8 mouse cellular contexts compared by ENCODE assay signal in genomic region chr16:34996133-34996532, GRCm38 (mm10). TPM values are rescaled to one million over a fixed set of nuclear protein-coding genes. Genes with fewer than 3 reads are reported as not detected.
DNase-seq lines count a peak whose midpoint lies in the region; ATAC-seq lines count a peak whose summit lies in the region.

No protein-coding gene starts in this region.

- H3K36me3 ChIP-seq in hindbrain, embryonic 14.5 days (replicated peaks; ENCODE audit: control insufficient read depth, insufficient read depth), result no peaks in the 10 kb centered on the region
- H3K36me3 ChIP-seq in hindbrain, embryonic 10.5 days, result 0 out of 2 replicates have a peak, but pooled peaks cover 4% of the 10 kb centered on the region
- H3K36me3 ChIP-seq in stomach, embryonic 14.5 days (ENCODE audit: control insufficient read depth, insufficient read depth, low read length), result no peaks in the 10 kb centered on the region
- no peaks in the 10 kb centered on the region for H3K36me3 ChIP-seq in hindbrain, embryonic 11.5 days (ENCODE audit: control insufficient read depth, insufficient read depth, low read length)

- peaks cover 10% of the 10 kb centered on the region for H3K4me1 ChIP-seq in hindbrain, embryonic 14.5 days (replicated peaks; ENCODE audit: control insufficient read depth, insufficient read depth, low read length)
- peaks cover 28% of the 10 kb centered on the region for H3K4me1 ChIP-seq in hindbrain, embryonic 10.5 days (replicated peaks)
- H3K4me1 ChIP-seq in stomach, embryonic 14.5 days (ENCODE audit: control insufficient read depth, insufficient read depth, low read length), result peaks cover 26% of the 10 kb centered on the region; the same call in 1 of the 2 replicates
- no peaks in the 10 kb centered on the region for H3K4me1 ChIP-seq in hindbrain, embryonic 11.5 days (replicated peaks; ENCODE audit: control insufficient read depth, insufficient read depth, low read length)

- no peak overlapping the region for H3K9ac ChIP-seq in hindbrain, embryonic 14.5 days
- peak overlapping the region; percentile 34; the same call in 1 of the 2 replicates for H3K9ac ChIP-seq in stomach, embryonic 14.5 days (replicated peaks; ENCODE audit: low read depth, low read length)
- no peak overlapping the region for H3K9ac ChIP-seq in hindbrain, embryonic 11.5 days (ENCODE audit: low read depth, low read length)

- no peak overlapping the region for H3K4me2 ChIP-seq in hindbrain, embryonic 14.5 days (replicated peaks)
- H3K4me2 ChIP-seq in stomach, embryonic 14.5 days (replicated peaks; ENCODE audit: low read depth, low read length), result peak overlapping the region; percentile 37; the same call in 1 of the 2 replicates
- H3K4me2 ChIP-seq in hindbrain, embryonic 11.5 days (replicated peaks; ENCODE audit: low read depth, low read length), result no peak overlapping the region

- no peaks in the 10 kb centered on the region for H3K27me3 ChIP-seq in hindbrain, embryonic 14.5 days (ENCODE audit: control insufficient read depth, insufficient read depth, low read length)
- peaks cover 34% of the 10 kb centered on the region for H3K27me3 ChIP-seq in hindbrain, embryonic 10.5 days (ENCODE audit: insufficient read depth, poor library complexity, severe bottlenecking)
- no peaks in the 10 kb centered on the region for H3K27me3 ChIP-seq in stomach, embryonic 14.5 days (ENCODE audit: control insufficient read depth, insufficient read depth, low read length)
- H3K27me3 ChIP-seq in hindbrain, embryonic 11.5 days (ENCODE audit: control insufficient read depth, insufficient read depth, low read length), result no peaks in the 10 kb centered on the region

- ATAC-seq in hindbrain, embryonic 14.5 days (ENCODE audit: low FRiP score), result no peak
- peak; percentile 53; the same call in 1 of the 2 replicates for ATAC-seq in stomach, embryonic 14.5 days (ENCODE audit: insufficient number of reproducible peaks, insufficient read depth, low FRiP score, low read depth)
- no peak for ATAC-seq in hindbrain, embryonic 11.5 days (ENCODE audit: low FRiP score)

- 46% methylated on average over 5 of the region's 5 CpGs for WGBS in hindbrain, embryonic 14.5 days
- 87% methylated on average over 5 of the region's 5 CpGs for WGBS in hindbrain, embryonic 10.5 days
- 26% methylated on average over 5 of the region's 5 CpGs for WGBS in stomach, embryonic 14.5 days
- 78% methylated on average over 5 of the region's 5 CpGs for WGBS in hindbrain, embryonic 11.5 days

- H3K27ac ChIP-seq in hindbrain, embryonic 14.5 days, result no peak overlapping the region
- H3K27ac ChIP-seq in hindbrain, embryonic 10.5 days, result no peak overlapping the region
- H3K27ac ChIP-seq in stomach, embryonic 14.5 days (ENCODE audit: low read length), result peak overlapping the region; percentile 82
- no peak overlapping the region for H3K27ac ChIP-seq in hindbrain, embryonic 11.5 days (ENCODE audit: low read depth, low read length)

- intact Hi-C loops in left cerebral cortex, postnatal 36 days (cut with DNase I), result no loop called here

- peak; percentile 63 for DNase-seq in hindbrain, embryonic 14.5 days (ENCODE audit: low spot score)
- no peak for DNase-seq in hindbrain, embryonic 10.5 days (ENCODE audit: low spot score)
- peak; percentile 89 to 92 for DNase-seq in adrenal gland, adult (ENCODE audit: inconsistent age in 2 of 2, low spot score in 1 of 2)
- DNase-seq in frontal cortex, postnatal 36 days (ENCODE audit: low spot score in 2 of 2), result peak; percentile 78 to 85
- peak; percentile 62 for DNase-seq in kidney, adult 18-20 months
- DNase-seq in left cerebral cortex, postnatal 36 days (ENCODE audit: low spot score in 2 of 2), result peak; percentile 83 to 84
- DNase-seq in hindbrain, embryonic 11.5 days (ENCODE audit: low spot score), result no peak

- no peak overlapping the region for H3K4me3 ChIP-seq in hindbrain, embryonic 14.5 days (replicated peaks; ENCODE audit: low read length)
- H3K4me3 ChIP-seq in hindbrain, embryonic 10.5 days, result no peak overlapping the region
- H3K4me3 ChIP-seq in stomach, embryonic 14.5 days (ENCODE audit: low read depth, low read length), result peak overlapping the region; percentile 25
- no peak overlapping the region for H3K4me3 ChIP-seq in hindbrain, embryonic 11.5 days (ENCODE audit: low read depth, low read length)

- no peaks in the 10 kb centered on the region for H3K9me3 ChIP-seq in hindbrain, embryonic 14.5 days (ENCODE audit: control insufficient read depth, low read length)
- H3K9me3 ChIP-seq in hindbrain, embryonic 10.5 days, result no peaks in the 10 kb centered on the region
- no peaks in the 10 kb centered on the region for H3K9me3 ChIP-seq in stomach, embryonic 14.5 days (ENCODE audit: control insufficient read depth, low read depth, low read length)
- H3K9me3 ChIP-seq in hindbrain, embryonic 11.5 days (ENCODE audit: control insufficient read depth, low read length), result no peaks in the 10 kb centered on the region

RNA-seq across cellular contexts. Expression of gene Hacd2, which starts 26.1 kb away (rescaled TPM):
- 29.3 and 29.9 TPM in 2 replicates for polyA plus RNA-seq in hindbrain, embryonic 14.5 days (2014; fragmentation: Nextera tagmentation; extraction: Ambion mirVana)
- 72.5 and 74.9 TPM in 2 replicates for polyA plus RNA-seq in hindbrain, embryonic 10.5 days (2016; fragmentation: Nextera tagmentation; extraction: Ambion mirVana)
- total RNA-seq in left cerebral cortex, postnatal 36 days (2021), result 10 to 100 TPM; 25.4 to 32.5 TPM
- polyA plus RNA-seq in stomach, embryonic 14.5 days (2014; fragmentation: Nextera tagmentation; extraction: Ambion mirVana), result 47.6 and 50.3 TPM in 2 replicates
- 27.7 and 31.7 TPM in 2 replicates for polyA plus RNA-seq in hindbrain, embryonic 11.5 days (2014; fragmentation: Nextera tagmentation; extraction: Ambion mirVana)

Comparison
In these comparisons a context has a peak if more than half of its experiments do, and no peak if none do; other contexts are left out.
1. DNase-seq: peak in hindbrain, embryonic 14.5 days (single experiment), adrenal gland, adult (2 of 2), frontal cortex, postnatal 36 days (2 of 2), kidney, adult 18-20 months (single experiment) and left cerebral cortex, postnatal 36 days (2 of 2); none in hindbrain, embryonic 10.5 days (single experiment) and hindbrain, embryonic 11.5 days (single experiment).